Mouse (Mus musculus) limb, embryonic 14.5 days (tissue): ENCODE results near the gene Nipsnap3b. TPM values are rescaled to one million over a fixed set of nuclear protein-coding genes. Genes with fewer than 3 reads are reported as not detected.

Source experiments
- ATAC-seq: fragments of 200-750 bp; cut with Nextera tagmentation; 2 replicates; pipeline ENCODE4 v1.8.0; 2017; ENCODE audit warnings: low read depth, moderate number of reproducible peaks, moderate TSS enrichment; ENCODE audit not compliant: low FRiP score
- DNase-seq: peaks from one replicate; pipeline ENCODE4 v3.0.0-alpha.2; 2015; ENCODE audit warnings: low spot score
- H3K27ac ChIP-seq: fragments of 300-500 bp; sonication (generic); replicated peaks from 2 replicates; pipeline ENCODE4 v1.5.1; 2014; ENCODE audit warnings: low read depth, mild to moderate bottlenecking, low read length, moderate library complexity, mixed read lengths
- H3K27me3 ChIP-seq: fragments of 300-500 bp; sonication (generic); 2 replicates; pipeline ENCODE4 v1.6.1; 2014; ENCODE audit warnings: low read length, mixed read lengths; ENCODE audit not compliant: control insufficient read depth, insufficient read depth
- H3K36me3 ChIP-seq: fragments of 300-500 bp; sonication (generic); 2 replicates; pipeline ENCODE4 v1.6.1; 2014; ENCODE audit warnings: mild to moderate bottlenecking, low read length, moderate library complexity, mixed read lengths; ENCODE audit not compliant: control insufficient read depth, insufficient read depth
- H3K4me1 ChIP-seq: fragments of 300-500 bp; sonication (generic); 2 replicates; pipeline ENCODE4 v1.6.1; 2014; ENCODE audit warnings: antibody characterized with exemption, low read length, mixed read lengths; ENCODE audit not compliant: control insufficient read depth, insufficient read depth
- H3K4me2 ChIP-seq: fragments of 300-500 bp; sonication (generic); replicated peaks from 2 replicates; pipeline ENCODE4 v1.6.1; 2014; ENCODE audit warnings: low read depth, mild to moderate bottlenecking, low read length, moderate library complexity; ENCODE audit not compliant: severe bottlenecking
- H3K4me3 ChIP-seq: fragments of 300-500 bp; sonication (generic); replicated peaks from 2 replicates; pipeline ENCODE4 v1.5.1; 2014; ENCODE audit warnings: low read length
- H3K9ac ChIP-seq: fragments of 300-500 bp; sonication (generic); 2 replicates; pipeline ENCODE4 v1.6.1; 2014; ENCODE audit warnings: mild to moderate bottlenecking, low read depth, low read length, moderate library complexity; ENCODE audit not compliant: severe bottlenecking
- H3K9me3 ChIP-seq: fragments of 300-500 bp; sonication (generic); 2 replicates; pipeline ENCODE4 v1.6.1; 2016; ENCODE audit warnings: low read length; ENCODE audit not compliant: control insufficient read depth
- POLR2A ChIP-seq: fragments of 200-500 bp; IDR thresholded peaks from 2 replicates; pipeline ENCODE4 v1.8.0; 2012; ENCODE audit warnings: inconsistent platforms, mild to moderate bottlenecking, moderate library complexity, borderline replicate concordance; ENCODE audit not compliant: insufficient read depth, insufficient read length; ENCODE audit errors: extremely low read depth
- WGBS: fragments of 180-500 bp; shearing (Covaris S2); extraction: QIAGEN DNeasy Blood & Tissue Kit; methylation state at CpG from one replicate; pipeline ENCODE4 v1.1.7; 2014; 5-methylcytosine and 5-hydroxymethylcytosine counted together
- polyA plus RNA-seq, 2 experiments: library from polyadenylated mRNA; depleted of rRNA in 1 of 2; stranded (reverse) in 1 of 2; unstranded in 1 of 2; fragments of >200 nt; fragmentation: Nextera tagmentation in 1 of 2; extraction: Ambion mirVana in 1 of 2; gene quantifications; 2 replicates each; pipeline versions ENCODE4 v1.2.1 to v1.2.3; 2012 to 2014

Gene Nipsnap3b
- polyA plus RNA-seq, 2 experiments = 28.0 to 51.6 TPM

GRCm38 (mm10) chr4:53043819-53044218 is 32.1 kb downstream of the Nipsnap3b start:
- no peaks in the 10 kb centered on the region for H3K4me1 ChIP-seq
- no peak overlapping the region for H3K9ac ChIP-seq
- H3K27ac ChIP-seq = no peak overlapping the region
- no peak overlapping the region for H3K4me3 ChIP-seq
- ATAC-seq (no peak), DNase-seq (no peak)
- no peak overlapping the region for H3K4me2 ChIP-seq
- peaks cover 51% of the 10 kb centered on the region for H3K36me3 ChIP-seq
- H3K9me3 ChIP-seq = no peaks in the 10 kb centered on the region
- no peaks in the 10 kb centered on the region for H3K27me3 ChIP-seq
- WGBS = 90% methylated on average over 8 of the region's 8 CpGs
- no peak for TF ChIP-seq POLR2A

GRCm38 (mm10) chr4:53045807-53046206 is 34.1 kb downstream of the Nipsnap3b start:
- ATAC-seq = no peak

DNA sequence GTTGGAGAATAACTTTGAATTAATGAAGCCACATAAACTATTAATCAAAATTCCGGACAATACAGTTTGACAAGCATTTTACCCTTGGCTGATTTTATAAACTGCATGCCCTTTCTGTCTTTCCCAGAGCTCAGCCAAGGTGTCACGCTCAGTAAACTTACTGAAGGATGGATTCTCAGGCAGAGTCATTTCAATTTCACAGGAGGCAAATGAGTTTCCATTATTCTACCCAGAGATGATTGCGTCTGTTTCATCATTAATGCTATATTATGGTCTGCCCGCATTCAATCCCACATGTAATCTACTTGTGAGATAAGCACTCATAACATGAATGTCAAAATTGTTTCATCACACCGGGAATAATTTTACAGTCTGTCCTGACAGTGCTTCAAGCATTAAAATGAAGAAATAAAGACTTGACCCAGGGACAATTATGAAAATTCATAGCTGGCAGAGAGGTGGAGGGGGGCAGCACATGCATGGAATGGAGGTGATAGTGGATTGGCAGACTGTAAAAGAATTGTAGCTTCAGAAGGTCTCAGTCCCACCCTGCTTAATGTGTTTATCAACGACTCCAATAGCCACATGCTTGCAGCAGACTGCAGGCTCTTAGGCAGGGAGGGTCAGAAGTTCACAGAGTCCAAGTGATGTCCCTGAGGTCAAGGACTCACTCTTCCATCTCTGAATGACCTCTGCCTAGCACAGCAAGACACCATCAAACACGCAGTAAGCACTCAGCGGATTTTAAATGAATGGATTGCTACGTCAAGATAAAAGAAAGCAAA is 34.8 kb downstream of the Nipsnap3b start:
- no peaks in the 10 kb centered on the region for H3K4me1 ChIP-seq
- H3K27ac ChIP-seq = no peak overlapping the region
- no peaks in the 10 kb centered on the region for H3K9me3 ChIP-seq
- DNase-seq (no peak), ATAC-seq (no peak)
- no peaks in the 10 kb centered on the region for H3K27me3 ChIP-seq
- no peak overlapping the region for H3K4me2 ChIP-seq
- no peak overlapping the region for H3K9ac ChIP-seq
- TF ChIP-seq POLR2A = no peak
- H3K36me3 ChIP-seq = peaks cover 57% of the 10 kb centered on the region
- H3K4me3 ChIP-seq = no peak overlapping the region
- 70% methylated on average over 9 of the region's 9 CpGs for WGBS

More at GRCm38 (mm10) chr4:53045807-53046206, 34.1 kb downstream of the Nipsnap3b start:
- no peak overlapping the region for H3K4me2 ChIP-seq
- no peaks in the 10 kb centered on the region for H3K9me3 ChIP-seq
- H3K9ac ChIP-seq = no peak overlapping the region
- WGBS = 90% methylated on average over 7 of the region's 7 CpGs
- no peaks in the 10 kb centered on the region for H3K27me3 ChIP-seq
- TF ChIP-seq POLR2A = no peak
- H3K36me3 ChIP-seq = peaks cover 60% of the 10 kb centered on the region
- no peak overlapping the region for H3K4me3 ChIP-seq
- H3K4me1 ChIP-seq = no peaks in the 10 kb centered on the region
- DNase-seq = no peak
- H3K27ac ChIP-seq = no peak overlapping the region

- Histone ChIP-seq H3K9me3 (no peaks in the 10 kb centered on the region), H3K4me3 (no peak overlapping the region), H3K4me1 (no peaks in the 10 kb centered on the region), H3K9ac (no peak overlapping the region), H3K27me3 (no peaks in the 10 kb centered on the region), H3K4me2 (no peak overlapping the region), H3K27ac (no peak overlapping the region), H3K36me3 (peaks cover 71% of the 10 kb centered on the region)
- no peak for TF ChIP-seq POLR2A
- DNase-seq (no peak), ATAC-seq (no peak)
- WGBS = 78% methylated on average over 7 of the region's 7 CpGs
Observed at GRCm38 (mm10) chr4:53062301-53063008, 50.8 kb downstream of the Nipsnap3b start.

Other genes with a start within 250 kb of the Nipsnap3b start
- not detected in 2 replicates for gene Olfr275, start 197.3 kb upstream of the Nipsnap3b start, polyA plus RNA-seq (2012; rRNA removed)
- not detected in 2 replicates for gene Olfr275, start 197.3 kb upstream of the Nipsnap3b start, polyA plus RNA-seq (2014; fragmentation: Nextera tagmentation; extraction: Ambion mirVana)
- not detected in 2 replicates for gene Olfr273, start 152.6 kb upstream of the Nipsnap3b start, polyA plus RNA-seq (2012; rRNA removed)
- gene Olfr273, start 152.6 kb upstream of the Nipsnap3b start, polyA plus RNA-seq (2014; fragmentation: Nextera tagmentation; extraction: Ambion mirVana) = not detected in 2 replicates
- not detected in 2 replicates for gene Olfr272, start 92.7 kb upstream of the Nipsnap3b start, polyA plus RNA-seq (2012; rRNA removed)
- not detected in 2 replicates for gene Olfr272, start 92.7 kb upstream of the Nipsnap3b start, polyA plus RNA-seq (2014; fragmentation: Nextera tagmentation; extraction: Ambion mirVana)
- not detected in 2 replicates for gene Olfr270, start 47.3 kb upstream of the Nipsnap3b start, polyA plus RNA-seq (2012; rRNA removed)
- not detected in 2 replicates for gene Olfr270, start 47.3 kb upstream of the Nipsnap3b start, polyA plus RNA-seq (2014; fragmentation: Nextera tagmentation; extraction: Ambion mirVana)
- gene Nipsnap3a, start 22.6 kb upstream of the Nipsnap3b start, polyA plus RNA-seq (2012; rRNA removed) = 0.10 TPM in 1 of 2 replicates, not detected in the other
- gene Nipsnap3a, start 22.6 kb upstream of the Nipsnap3b start, polyA plus RNA-seq (2014; fragmentation: Nextera tagmentation; extraction: Ambion mirVana) = not detected in 2 replicates
- 9.0 and 10.3 TPM in 2 replicates for gene Abca1, start 148.0 kb downstream of the Nipsnap3b start, polyA plus RNA-seq (2012; rRNA removed)
- 12.3 and 14.5 TPM in 2 replicates for gene Abca1, start 148.0 kb downstream of the Nipsnap3b start, polyA plus RNA-seq (2014; fragmentation: Nextera tagmentation; extraction: Ambion mirVana)